Mouse (Mus musculus): Measurements from ENCODE around the gene Ptprd.
"Not testable (repeated sequence)": the region's sequence is repeated elsewhere in the genome, so short reads cannot be mapped to it uniquely, and the experiment has no call there.

Gene Ptprd

DNA sequence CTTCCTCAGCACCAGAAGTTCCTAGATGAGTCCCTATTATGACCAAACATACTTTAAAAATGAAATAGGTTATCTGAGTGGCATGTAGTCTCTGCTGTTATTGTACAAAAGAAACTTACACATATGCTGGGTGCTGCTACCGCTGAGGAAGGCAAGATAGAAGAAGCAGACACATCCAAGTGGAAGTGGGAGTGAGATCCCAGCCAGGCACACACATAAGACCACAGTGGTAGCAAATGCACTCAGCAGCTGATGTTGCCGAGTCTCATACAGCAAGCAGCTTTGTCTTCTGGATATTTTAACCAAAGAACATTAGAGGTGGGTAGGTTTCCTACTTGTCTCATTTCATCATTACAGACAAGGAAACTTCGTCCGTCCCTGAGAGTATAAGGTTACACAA lies 1759.5 kb downstream of the Ptprd start:
- no peak for DNase-seq (ENCODE audit: extremely low read depth, low read depth, low spot score)

DNA sequence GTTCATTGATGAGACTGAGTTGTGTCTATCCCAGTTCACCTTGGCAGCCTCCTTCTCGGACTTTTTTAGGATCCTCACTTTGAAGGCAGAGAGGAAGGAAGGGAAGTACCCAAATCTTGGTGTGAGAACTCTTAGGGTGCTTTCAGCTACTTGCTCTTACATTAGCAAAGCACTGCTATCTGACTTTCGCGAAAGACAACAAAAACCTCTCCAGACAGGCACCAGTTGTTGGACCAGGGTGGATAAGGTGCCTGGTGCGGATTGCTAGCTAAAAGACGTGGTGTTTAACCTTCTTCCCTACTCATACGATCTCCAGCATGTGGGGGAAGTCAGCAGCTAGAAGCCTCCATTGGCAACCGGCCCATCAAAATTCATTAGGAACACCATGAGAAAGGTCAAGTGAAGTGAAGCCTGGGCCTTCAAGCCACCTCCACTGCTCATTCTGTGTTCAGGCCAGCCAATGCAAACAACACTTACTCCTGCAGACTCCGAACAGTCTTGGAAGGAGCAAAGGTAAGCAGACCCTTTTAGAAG lies 1760.7 kb downstream of the Ptprd start:
- no peak for DNase-seq (ENCODE audit: extremely low read depth, low read depth, low spot score)

DNA sequence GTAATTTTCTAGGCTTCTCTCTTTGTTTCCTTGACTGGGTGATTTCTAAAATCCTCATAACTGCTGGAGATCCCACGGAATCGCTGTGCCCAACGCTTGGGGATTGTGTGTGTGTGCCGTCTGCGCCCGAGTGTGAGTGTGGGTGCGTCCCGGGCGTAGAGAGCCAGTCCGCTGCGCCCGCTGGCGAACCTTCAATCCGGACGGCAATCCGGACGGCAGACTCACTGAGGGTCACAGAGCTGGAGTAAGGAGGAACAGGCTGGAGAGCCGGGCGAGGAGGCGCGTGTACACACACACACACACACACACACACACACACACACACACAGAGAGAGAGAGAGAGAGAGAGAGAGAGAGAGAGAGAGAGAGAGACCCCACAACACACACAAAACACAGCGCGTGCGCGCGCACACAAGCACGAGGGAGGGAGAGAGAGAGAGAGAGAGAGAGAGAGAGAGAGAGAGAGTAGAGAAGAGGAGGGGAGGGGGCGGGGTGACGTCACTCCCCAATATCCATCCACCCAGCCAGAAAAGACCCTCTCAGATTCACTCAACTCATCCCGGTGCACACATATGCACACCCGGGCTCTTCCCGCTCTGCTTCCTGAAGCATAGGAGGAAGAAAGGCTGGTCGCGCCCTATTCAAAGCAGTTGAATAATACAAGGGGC lies 1761.3 kb downstream of the Ptprd start:
- DNase-seq (ENCODE audit: extremely low read depth, low read depth, low spot score) = no peak

DNA sequence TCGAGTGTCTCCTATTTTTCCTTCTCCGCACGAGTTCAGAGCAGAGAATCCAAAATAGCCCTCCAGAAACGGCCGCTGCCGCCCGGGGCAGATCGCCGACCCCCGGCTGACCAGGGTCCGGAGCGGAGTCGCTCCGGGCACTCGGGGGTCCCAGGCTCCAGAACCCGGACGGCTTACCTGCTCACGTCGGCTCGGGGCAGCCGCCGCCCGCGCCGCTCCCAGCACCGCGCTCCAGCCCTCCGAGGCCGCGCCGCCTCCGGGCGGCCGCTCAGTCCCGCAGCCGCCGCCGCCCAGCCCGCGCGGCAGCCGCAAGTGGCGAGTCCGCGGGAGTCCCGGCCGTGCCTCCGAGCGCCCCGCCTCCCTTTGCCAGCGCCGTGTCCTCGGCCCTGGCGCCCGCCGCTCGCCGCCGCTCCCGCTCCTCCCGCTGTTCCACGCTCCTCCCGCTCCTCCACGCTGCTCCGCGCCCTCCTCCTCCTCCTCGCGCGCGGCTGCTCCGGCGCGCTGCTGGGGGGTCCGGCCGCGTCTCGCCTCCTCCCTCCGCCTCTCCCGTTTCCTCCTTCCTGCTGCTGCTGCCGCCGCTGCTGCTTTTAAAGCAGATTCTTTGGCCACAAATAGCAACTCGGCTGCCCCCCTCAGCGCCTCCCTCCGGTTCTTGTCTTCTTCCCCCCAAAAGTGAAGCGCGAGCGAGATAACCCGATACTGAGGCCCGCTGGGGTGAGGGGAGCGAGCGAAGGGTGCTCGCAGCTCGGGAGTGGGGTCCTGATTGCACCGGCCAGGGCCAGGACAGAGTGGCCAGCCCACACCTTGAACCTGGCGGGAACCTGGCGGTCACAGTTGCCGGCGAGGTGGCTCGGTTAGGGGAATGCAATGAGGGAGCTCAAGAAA lies 1762.1 kb downstream of the Ptprd start:
- DNase-seq (ENCODE audit: extremely low read depth, low read depth, low spot score) = no peak

DNA sequence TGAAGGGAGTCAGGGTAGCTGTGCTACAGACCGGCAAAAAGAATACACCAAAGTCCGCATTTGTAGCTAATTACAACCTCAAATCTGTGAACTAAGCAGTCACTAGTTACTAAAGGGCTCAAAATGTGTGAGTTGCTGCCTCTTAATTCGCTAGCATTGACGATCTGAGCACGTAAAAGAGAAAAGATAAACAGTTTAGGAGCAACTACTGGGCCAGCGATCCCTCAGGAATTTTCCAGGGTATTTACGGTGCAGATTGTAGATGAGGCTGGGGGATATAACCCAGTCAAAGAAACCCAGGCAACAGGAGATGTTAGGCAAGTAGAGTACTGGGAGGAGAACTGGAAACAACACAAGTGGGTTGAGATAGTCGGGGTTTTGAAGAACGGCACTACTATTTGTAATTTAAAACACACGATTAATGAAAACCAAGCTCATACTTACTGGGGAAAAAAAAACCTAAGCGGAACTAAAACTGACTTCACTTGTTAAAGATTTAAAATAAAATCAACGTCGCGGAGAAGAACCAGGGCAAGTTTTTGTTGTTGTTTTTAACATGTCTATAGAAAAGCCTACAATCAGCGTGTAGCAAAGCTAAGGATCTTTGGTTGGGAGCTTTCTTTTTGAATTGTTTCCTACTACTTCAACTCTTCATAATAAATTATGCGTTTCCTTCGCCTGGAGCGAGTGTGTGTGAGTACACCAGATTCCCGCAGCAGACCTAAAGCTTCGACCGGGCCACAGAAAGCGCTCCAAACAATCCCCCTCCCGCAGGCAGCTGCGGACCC lies 1762.9 kb downstream of the Ptprd start:
- DNase-seq (ENCODE audit: extremely low read depth, low read depth, low spot score) = no peak

DNA sequence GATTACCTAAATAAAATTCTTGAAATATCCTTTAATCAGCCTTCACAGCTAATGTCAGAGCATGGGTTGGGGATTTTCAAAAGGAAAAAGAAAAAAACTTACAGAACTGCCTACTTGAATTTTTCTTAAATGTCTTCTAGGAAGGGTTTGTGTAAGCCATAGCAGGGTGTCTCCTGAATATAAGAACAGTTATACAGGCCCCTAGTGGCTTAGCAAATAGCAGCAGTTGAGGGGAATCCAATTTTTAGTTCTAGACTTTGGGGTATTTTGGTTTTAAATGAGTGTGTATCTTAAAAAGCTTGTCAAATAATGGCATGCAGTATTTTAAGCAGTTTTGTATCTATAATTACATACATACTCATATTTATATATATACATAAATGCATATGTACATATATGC lies 1764.4 kb downstream of the Ptprd start:
- no peak for DNase-seq (ENCODE audit: extremely low read depth, low read depth, low spot score)

DNA sequence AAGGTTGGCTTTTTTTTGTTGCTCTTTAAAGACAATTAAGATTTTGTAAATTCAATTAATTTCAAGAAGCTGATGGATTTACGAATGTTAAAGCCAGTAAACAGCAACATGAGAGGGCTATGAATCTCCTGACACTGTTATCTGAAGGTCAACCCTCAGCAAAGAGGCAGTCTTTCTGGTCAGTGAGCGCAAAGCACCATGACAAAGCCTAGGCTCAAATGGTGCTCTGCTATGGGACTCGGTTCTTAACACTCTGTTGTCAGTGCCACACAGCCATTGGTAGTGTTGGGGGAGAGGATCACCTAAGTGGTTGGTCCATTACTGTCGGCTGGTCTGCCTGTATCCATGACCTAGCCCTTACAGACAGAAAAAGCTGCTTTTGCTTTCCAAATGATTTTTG lies 1767.0 kb downstream of the Ptprd start:
- DNase-seq (ENCODE audit: extremely low read depth, low read depth, low spot score) = no peak

DNA sequence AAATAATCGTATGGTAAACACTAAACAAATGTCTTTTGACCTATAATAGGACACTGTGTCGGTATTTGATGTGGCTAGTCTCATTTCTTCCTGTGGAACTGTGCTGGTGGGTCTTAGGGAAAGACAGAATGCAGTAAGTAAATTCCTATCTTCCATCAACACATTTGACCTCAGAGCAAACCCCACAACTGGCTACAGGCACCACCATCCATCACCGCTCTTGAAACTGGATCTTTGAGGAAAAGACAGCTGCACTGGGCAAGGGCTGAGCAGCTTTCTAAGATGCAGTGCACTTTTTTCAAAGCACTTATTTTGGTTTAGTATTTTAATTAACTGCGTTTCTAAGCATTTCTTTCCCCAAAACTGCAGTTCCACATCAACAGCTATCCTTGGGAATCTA lies 1768.2 kb downstream of the Ptprd start:
- no peak for DNase-seq (ENCODE audit: extremely low read depth, low read depth, low spot score)

DNA sequence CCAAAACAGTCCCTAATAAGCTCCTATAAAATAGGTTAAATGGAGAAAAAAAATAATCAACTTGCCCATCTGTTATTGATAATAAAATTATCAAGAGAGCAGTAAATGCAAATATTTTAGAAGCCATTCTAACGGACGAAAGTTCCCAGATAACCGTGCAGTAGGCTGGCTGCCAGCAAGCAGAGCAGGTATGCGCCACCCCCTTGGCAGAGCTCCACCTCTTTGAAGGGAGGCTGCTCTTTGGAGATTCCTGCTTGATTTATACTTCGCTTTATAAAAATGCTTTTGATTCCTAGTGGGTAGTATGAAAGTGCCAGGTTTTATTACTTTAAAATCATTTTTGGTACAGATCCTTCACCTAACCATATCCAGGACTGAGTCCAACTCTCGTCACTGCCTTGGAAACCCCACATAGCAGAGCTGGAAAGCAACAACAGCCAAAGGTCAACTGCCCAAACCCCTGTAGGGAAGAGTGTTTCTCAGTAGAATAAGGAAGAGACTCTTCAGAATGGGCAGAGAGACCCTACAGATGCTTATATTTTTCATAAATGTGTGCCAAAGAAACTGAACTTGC lies 1770.9 kb downstream of the Ptprd start:
- no peak for DNase-seq (ENCODE audit: extremely low read depth, low read depth, low spot score)

DNA sequence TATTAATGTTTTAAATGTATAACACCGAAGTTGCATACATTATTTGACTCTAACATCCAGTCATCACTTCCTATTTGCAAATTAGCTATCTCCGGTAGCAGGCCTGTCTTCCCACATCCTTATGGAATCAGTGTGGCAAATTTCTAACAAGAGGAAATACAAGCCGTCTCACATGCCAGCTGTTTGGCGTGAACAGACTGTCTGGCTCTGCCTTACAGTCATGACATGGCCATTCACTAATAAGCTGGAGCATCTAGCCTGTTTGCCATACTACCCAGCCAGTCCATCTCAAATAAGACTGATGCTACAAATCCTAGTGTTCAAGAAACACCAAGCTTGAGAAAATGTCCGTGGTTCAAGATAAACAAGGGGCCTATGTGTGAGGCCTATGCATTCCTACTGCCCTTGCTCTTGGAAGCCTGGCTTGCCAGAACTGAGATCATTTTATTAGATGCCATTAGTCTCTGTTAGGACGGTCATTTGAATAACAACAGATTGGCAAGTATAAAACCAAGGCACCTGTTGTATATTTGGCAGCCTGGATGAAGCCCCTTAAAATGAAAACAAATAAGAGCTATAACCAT lies 1773.2 kb downstream of the Ptprd start:
- DNase-seq (ENCODE audit: extremely low read depth, low read depth, low spot score) = no peak

DNA sequence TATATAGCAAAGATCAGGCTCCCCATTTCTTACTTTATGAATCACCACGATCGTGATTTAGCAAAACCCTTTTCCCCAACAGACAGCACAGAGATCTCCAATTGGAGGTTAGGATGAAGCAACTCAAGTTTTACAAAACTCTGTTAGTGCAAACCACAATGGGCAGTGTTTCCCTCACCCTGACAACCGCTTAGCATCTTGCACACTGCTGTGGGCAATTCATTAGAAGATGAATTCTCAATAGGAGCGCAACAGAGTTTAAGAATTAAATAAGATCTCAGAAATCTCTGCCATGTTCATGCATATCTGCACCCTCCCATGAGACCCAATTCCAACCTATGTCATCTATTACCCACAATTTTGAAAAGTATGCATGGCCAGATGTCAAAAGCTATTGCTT lies 1773.7 kb downstream of the Ptprd start:
- DNase-seq (ENCODE audit: extremely low read depth, low read depth, low spot score) = no peak

DNA sequence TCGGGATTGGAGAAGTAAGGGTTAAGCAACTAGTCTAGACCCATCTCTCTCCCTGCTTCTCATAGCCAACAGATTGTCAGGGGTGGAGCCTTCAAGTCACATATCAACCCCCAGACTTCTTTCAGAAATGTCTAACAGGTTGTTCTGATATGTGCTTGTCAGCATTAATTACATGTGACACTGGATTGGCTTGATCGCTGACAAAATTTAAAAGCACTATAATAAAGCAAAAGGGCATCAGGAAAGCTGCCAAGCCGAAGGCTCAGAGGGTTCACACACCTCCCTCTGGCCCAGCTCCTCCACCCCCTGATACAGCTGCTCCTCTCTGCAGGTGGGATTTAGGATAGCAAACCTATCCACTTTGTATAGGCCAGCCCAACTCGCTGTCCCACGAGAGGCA lies 1775.8 kb downstream of the Ptprd start:
- no peak for DNase-seq (ENCODE audit: extremely low read depth, low read depth, low spot score)

DNA sequence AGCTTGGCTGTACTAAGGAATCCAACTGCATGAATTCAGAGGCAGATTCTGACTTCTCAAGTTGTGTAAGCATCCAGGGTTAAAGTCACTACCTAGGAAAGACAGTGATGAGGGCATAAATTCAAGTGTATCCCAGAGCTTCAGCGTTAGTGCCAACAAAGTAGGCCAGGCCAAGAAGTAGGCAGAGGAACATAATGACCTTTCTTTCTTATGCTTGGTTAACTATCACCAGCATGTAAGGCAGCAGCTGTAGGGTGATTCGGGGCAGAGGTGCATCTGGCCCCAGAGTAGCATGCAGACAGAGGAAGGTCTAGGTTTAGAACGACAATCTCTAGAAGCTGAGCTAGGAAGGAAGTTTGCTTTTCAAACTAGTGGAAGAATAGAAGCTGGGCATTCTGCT lies 1782.0 kb downstream of the Ptprd start:
- no peak for DNase-seq (ENCODE audit: extremely low read depth, low read depth, low spot score)

DNA sequence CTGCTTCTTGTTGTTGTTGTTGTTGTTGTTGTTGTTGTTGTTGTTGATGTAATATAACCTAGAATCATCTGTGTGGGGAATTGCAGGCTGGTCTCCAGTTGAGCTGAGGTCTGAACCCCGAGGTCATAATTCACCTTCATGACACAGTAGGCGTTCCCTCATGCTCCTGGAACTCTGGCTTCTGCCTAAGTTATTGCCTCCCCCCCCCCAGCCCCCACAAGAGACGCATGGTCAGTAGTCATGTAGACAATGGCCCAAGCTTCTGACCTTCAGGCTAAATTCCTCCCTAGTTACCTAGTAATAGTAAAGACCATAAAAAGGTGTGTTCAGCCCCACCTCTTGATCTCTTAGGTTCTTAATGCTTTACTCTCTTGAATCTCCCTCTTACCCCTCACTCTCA lies 1784.7 kb downstream of the Ptprd start:
- not testable (repeated sequence) for DNase-seq (ENCODE audit: extremely low read depth, low read depth, low spot score)

DNA sequence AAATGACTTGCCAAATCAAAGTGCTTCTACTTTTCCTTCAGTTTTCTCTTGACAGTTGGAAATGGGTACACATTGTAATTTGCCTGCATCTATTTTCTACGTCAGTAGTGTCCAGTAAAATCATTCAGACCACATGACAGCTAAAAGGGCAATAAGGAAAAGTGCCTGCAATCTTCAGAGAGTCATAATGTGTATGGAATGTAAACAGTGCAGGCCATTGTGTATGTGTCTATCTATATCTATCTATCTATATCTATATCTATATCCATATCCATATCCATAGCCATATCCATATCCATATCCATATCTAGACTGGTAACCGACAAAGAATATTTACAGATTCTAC lies 1786.6 kb downstream of the Ptprd start:
- no peak for DNase-seq (ENCODE audit: extremely low read depth, low read depth, low spot score)

DNA sequence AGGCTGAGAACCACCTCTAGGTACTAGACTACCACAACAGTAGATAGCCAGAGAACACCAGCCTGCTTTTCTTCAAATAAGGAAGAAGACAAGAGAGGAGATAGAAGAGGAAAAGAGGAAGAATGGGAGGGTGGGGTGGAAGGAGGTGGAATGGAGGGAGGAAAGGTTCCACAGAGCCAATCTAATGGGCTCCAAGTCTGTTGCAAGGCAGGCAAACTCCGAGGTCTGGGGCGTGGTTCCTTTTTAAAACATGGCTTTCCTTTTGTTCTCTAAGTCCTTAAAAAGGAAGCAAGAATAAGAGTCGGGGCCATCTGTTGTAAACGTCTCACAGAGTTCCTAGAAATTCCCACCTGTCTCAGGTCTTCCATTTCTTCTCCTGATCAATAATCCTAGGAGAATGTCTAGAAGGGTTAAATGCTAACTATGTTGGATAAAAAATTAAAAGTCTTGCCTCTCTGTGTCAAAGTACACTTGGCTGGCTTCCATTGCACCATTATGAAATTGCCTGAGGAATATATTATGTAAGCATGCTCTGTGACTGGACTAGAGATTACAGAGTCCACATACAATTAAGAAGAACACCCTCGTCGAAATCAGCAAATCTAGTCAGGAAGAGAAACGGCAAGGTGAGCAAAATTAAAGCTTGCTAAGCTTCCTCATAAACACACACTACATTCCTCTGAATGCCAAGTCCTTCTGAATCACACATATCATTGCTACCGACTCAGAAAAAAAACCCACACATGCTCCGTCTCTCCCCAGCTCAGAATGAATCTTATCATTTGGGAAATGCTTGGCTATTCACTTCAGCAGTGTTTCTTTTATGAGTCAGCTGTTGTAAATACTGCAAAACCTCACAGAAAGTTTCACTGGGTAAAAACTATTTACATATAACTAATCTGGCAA lies 1787.2 kb downstream of the Ptprd start:
- peak; percentile 39 for DNase-seq (ENCODE audit: extremely low read depth, low read depth, low spot score)

DNA sequence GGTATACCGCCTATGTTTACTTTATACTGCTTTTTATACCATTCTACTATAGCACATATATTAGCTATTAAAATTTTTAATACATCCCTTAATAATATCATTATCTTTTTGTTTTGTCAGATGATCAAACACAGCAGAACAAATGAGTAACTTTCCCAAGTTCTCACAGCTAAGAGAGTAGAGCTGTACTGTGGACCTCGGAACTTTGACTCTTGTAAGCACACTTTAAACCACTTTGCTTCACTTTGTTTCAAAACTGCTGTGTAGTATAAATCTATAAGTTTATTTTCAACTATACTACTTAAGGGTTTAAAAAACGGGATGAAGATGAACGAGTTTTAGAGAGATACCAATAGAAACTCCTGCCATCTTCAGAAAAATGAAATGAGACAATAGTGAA lies 1789.6 kb downstream of the Ptprd start:
- DNase-seq (ENCODE audit: extremely low read depth, low read depth, low spot score) = no peak

DNA sequence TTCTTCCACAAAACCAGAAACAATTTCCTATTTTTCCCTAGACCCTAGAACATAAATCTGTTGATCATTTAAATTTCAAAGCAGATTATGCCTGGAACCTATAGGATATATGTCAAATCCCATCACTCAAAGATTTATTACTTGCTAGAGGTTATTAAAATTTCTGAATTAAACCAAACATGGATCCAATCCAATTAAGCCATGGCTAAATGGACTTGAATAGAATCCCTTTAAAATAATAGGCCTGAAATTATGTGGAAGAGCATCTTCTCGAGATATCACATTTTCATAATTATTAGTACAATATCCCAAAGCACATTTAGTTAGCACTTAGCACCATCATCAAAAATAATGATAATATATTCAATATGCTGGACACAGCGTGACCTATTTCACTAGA lies 1792.1 kb downstream of the Ptprd start:
- no peak for DNase-seq (ENCODE audit: extremely low read depth, low read depth, low spot score)

DNA sequence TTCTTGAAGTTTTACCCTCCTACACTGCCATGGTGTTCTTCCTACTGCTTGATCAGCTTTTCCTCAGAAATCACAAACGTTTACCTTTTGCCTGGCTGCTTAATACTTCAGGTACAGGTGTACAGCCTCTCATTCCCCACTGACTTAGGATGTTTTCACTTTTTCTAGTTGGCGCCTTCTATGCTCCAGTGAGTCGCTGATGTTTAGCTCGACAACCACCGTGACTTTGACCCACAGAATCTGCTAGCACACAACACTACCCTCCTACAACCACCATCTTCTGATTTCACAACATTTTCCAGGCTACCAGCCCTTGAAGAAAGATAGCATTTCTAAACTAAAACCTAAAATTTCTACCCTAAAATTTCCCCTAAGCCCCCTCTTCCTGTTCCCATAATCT lies 1794.1 kb downstream of the Ptprd start:
- no peak for DNase-seq (ENCODE audit: extremely low read depth, low read depth, low spot score)

DNA sequence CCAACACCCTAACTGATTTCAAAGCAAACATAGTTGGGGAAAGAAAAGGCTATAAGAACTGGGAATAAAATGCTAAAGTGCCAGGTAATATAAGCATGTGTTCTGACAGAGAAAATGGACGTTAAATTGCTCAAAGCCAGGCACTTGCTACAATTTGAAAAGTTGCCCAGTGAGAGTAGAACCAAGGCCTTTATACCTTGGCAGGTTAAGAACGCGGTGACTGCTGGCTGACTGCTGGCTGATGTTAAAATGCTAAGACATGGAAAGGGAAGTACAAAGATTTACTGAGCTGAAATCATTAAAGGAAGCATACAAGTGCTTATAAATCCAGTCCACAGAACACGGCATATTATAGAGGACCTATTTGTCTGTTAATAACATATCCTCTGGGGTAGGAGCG lies 1796.1 kb downstream of the Ptprd start:
- DNase-seq (ENCODE audit: extremely low read depth, low read depth, low spot score) = no peak
